Mouse (Mus musculus): ENCODE data around the gene Gm4553. TPM values are rescaled to one million over a fixed set of nuclear protein-coding genes. Genes with fewer than 3 reads are reported as not detected.
"Not testable (repeated sequence)": the region's sequence is repeated elsewhere in the genome, so short reads cannot be mapped to it uniquely, and the experiment has no call there.

Gene Gm4553
- polyA plus RNA-seq, 1 experiment from 2014 or later, result 0.14 TPM

- H3K4me1 ChIP-seq (replicated peaks), result no peaks in the 10 kb centered on the region
- no peak overlapping the region for H3K4me3 ChIP-seq
- no peak overlapping the region for H3K4me2 ChIP-seq
- no peak overlapping the region for H3K27ac ChIP-seq (replicated peaks)
- H3K9ac ChIP-seq, result no peak overlapping the region
- ATAC-seq (ENCODE audit: low FRiP score, low read depth), result no peak
- 96% methylated on average over 3 of the region's 3 CpGs for whole genome bisulfite sequencing
- no peaks in the 10 kb centered on the region for H3K27me3 ChIP-seq
- no peaks in the 10 kb centered on the region for H3K9me3 ChIP-seq
- H3K36me3 ChIP-seq, result no peaks in the 10 kb centered on the region
Measured at GRCm38 (mm10) chr7:142159366-142159765, 6.2 kb downstream of the Gm4553 start.

- not testable (repeated sequence) for ATAC-seq (ENCODE audit: low FRiP score, low read depth); H3K4me2 ChIP-seq; H3K9ac ChIP-seq; H3K4me3 ChIP-seq; H3K9me3 ChIP-seq; H3K27me3 ChIP-seq; H3K36me3 ChIP-seq; H3K4me1 ChIP-seq (replicated peaks); H3K27ac ChIP-seq (replicated peaks)
- WGBS, result 59% methylated on average over 2 of the region's 2 CpGs
Measured at GRCm38 (mm10) chr7:142157013-142157412, 8.5 kb downstream of the Gm4553 start, which contains the start of gene Gm29735. TSS of gene Gm29735 (minus strand) at chr7:142157113.

- no peak for ATAC-seq (ENCODE audit: low FRiP score, low read depth)
- Histone ChIP-seq H3K27me3 (no peaks in the 10 kb centered on the region), H3K4me3 (no peak overlapping the region), H3K27ac (replicated peaks) (no peak overlapping the region), H3K36me3 (no peaks in the 10 kb centered on the region), H3K4me2 (no peak overlapping the region), H3K4me1 (replicated peaks) (no peaks in the 10 kb centered on the region), H3K9me3 (no peaks in the 10 kb centered on the region), H3K9ac (no peak overlapping the region)
- 59% methylated on average over 1 of the region's 1 CpGs for whole genome bisulfite sequencing
Measured at GRCm38 (mm10) chr7:142155308-142155707, 10.2 kb downstream of the Gm4553 start.

GRCm38 (mm10) chr7:142152191-142152590 lies 13.3 kb downstream of the Gm4553 start:
- H3K4me2 ChIP-seq, result no peak overlapping the region
- 81% methylated on average over 4 of the region's 4 CpGs for WGBS
- H3K36me3 ChIP-seq, result no peaks in the 10 kb centered on the region
- no peak for ATAC-seq (ENCODE audit: low FRiP score, low read depth)
- H3K27ac ChIP-seq (replicated peaks), result no peak overlapping the region
- no peaks in the 10 kb centered on the region for H3K27me3 ChIP-seq
- no peak overlapping the region for H3K4me3 ChIP-seq
- no peaks in the 10 kb centered on the region for H3K4me1 ChIP-seq (replicated peaks)
- H3K9ac ChIP-seq, result no peak overlapping the region
- no peaks in the 10 kb centered on the region for H3K9me3 ChIP-seq

GRCm38 (mm10) chr7:142148633-142149032 lies 16.9 kb downstream of the Gm4553 start:
- H3K4me1 ChIP-seq (replicated peaks), result no peaks in the 10 kb centered on the region
- no peaks in the 10 kb centered on the region for H3K36me3 ChIP-seq
- no peaks in the 10 kb centered on the region for H3K27me3 ChIP-seq
- no peak overlapping the region for H3K4me3 ChIP-seq
- H3K9me3 ChIP-seq, result no peaks in the 10 kb centered on the region
- no peak overlapping the region for H3K4me2 ChIP-seq
- no peak overlapping the region for H3K27ac ChIP-seq (replicated peaks)
- ATAC-seq (ENCODE audit: low FRiP score, low read depth), result no peak
- no peak overlapping the region for H3K9ac ChIP-seq

GRCm38 (mm10) chr7:142146033-142146432 lies 19.5 kb downstream of the Gm4553 start:
- Histone ChIP-seq H3K36me3 (no peaks in the 10 kb centered on the region), H3K4me1 (replicated peaks) (no peaks in the 10 kb centered on the region), H3K4me2 (no peak overlapping the region), H3K27me3 (no peaks in the 10 kb centered on the region), H3K27ac (replicated peaks) (no peak overlapping the region), H3K9me3 (no peaks in the 10 kb centered on the region), H3K9ac (no peak overlapping the region), H3K4me3 (no peak overlapping the region)
- 15% methylated on average over 1 of the region's 1 CpGs for WGBS
- ATAC-seq (ENCODE audit: low FRiP score, low read depth), result no peak

- 50% methylated on average over 4 of the region's 4 CpGs for WGBS
- H3K9ac ChIP-seq, result no peak overlapping the region
- no peak overlapping the region for H3K4me2 ChIP-seq
- no peaks in the 10 kb centered on the region for H3K36me3 ChIP-seq
- no peaks in the 10 kb centered on the region for H3K9me3 ChIP-seq
- H3K27ac ChIP-seq (replicated peaks), result no peak overlapping the region
- ATAC-seq (ENCODE audit: low FRiP score, low read depth), result no peak
- no peaks in the 10 kb centered on the region for H3K4me1 ChIP-seq (replicated peaks)
- H3K27me3 ChIP-seq, result no peaks in the 10 kb centered on the region
- no peak overlapping the region for H3K4me3 ChIP-seq
Measured at GRCm38 (mm10) chr7:142145413-142145940, 20.1 kb downstream of the Gm4553 start.

- Histone ChIP-seq H3K4me2 (no peak within 1 kb of the TSS), H3K27me3 (no peaks in the 10 kb centered on the region), H3K36me3 (no peaks in the 10 kb centered on the region), H3K9me3 (no peaks in the 10 kb centered on the region), H3K27ac (replicated peaks) (no peak within 1 kb of the TSS), H3K4me3 (no peak within 1 kb of the TSS), H3K4me1 (replicated peaks) (no peaks in the 10 kb centered on the region), H3K9ac (no peak within 1 kb of the TSS)
- ATAC-seq (ENCODE audit: low FRiP score, low read depth), result no peak
- WGBS, result 63% methylated on average over 1 of the region's 1 CpGs
Measured at GRCm38 (mm10) chr7:142144507-142144906, 21.0 kb downstream of the Gm4553 start, which contains the start of gene Gm45337. TSS of gene Gm45337 (minus strand) at chr7:142144607.

- not testable (repeated sequence) for ATAC-seq (ENCODE audit: low FRiP score, low read depth); H3K4me3 ChIP-seq; H3K27ac ChIP-seq (replicated peaks); H3K4me1 ChIP-seq (replicated peaks); H3K9me3 ChIP-seq; H3K36me3 ChIP-seq; H3K27me3 ChIP-seq; H3K4me2 ChIP-seq; H3K9ac ChIP-seq
- WGBS, result 76% methylated on average over 1 of the region's 1 CpGs
Measured at GRCm38 (mm10) chr7:142143506-142144010, 22.0 kb downstream of the Gm4553 start.

GRCm38 (mm10) chr7:142140696-142141095 lies 24.8 kb downstream of the Gm4553 start:
- H3K4me3 ChIP-seq, result no peak overlapping the region
- no peaks in the 10 kb centered on the region for H3K36me3 ChIP-seq
- ATAC-seq (ENCODE audit: low FRiP score, low read depth), result no peak
- no peak overlapping the region for H3K27ac ChIP-seq (replicated peaks)
- H3K4me2 ChIP-seq, result no peak overlapping the region
- H3K27me3 ChIP-seq, result no peaks in the 10 kb centered on the region
- H3K9ac ChIP-seq, result no peak overlapping the region
- no peaks in the 10 kb centered on the region for H3K4me1 ChIP-seq (replicated peaks)
- H3K9me3 ChIP-seq, result no peaks in the 10 kb centered on the region
- 34% methylated on average over 1 of the region's 1 CpGs for WGBS

- H3K4me1 ChIP-seq (replicated peaks); H3K27ac ChIP-seq (replicated peaks); H3K27me3 ChIP-seq; ATAC-seq (ENCODE audit: low FRiP score, low read depth); H3K4me3 ChIP-seq; H3K9ac ChIP-seq; H3K36me3 ChIP-seq; H3K9me3 ChIP-seq; H3K4me2 ChIP-seq: not testable (repeated sequence)
- WGBS, result 52% methylated on average over 2 of the region's 2 CpGs
Measured at GRCm38 (mm10) chr7:142135934-142136333, 29.6 kb downstream of the Gm4553 start, which contains the start of gene Gm39115. TSS of gene Gm39115 (minus strand) at chr7:142136034.

GRCm38 (mm10) chr7:142134206-142134995 lies 31.1 kb downstream of the Gm4553 start:
- H3K9me3 ChIP-seq, result no peaks in the 10 kb centered on the region
- no peak for ATAC-seq (ENCODE audit: low FRiP score, low read depth)
- no peaks in the 10 kb centered on the region for H3K4me1 ChIP-seq (replicated peaks)
- H3K4me2 ChIP-seq, result no peak overlapping the region
- H3K4me3 ChIP-seq, result no peak overlapping the region
- H3K9ac ChIP-seq, result no peak overlapping the region
- H3K27me3 ChIP-seq, result no peaks in the 10 kb centered on the region
- WGBS, result 62% methylated on average over 4 of the region's 4 CpGs
- no peaks in the 10 kb centered on the region for H3K36me3 ChIP-seq
- no peak overlapping the region for H3K27ac ChIP-seq (replicated peaks)
